Mouse (Mus musculus) cerebellum, adult 2 months (tissue): ENCODE data around the gene Sycp2. TPM values are rescaled to one million over a fixed set of nuclear protein-coding genes. Genes with fewer than 3 reads are reported as not detected.
A peak's percentile ranks its signal among the peaks of the same experiment; 100 is the strongest.
"Not testable (repeated sequence)": the region's sequence is repeated elsewhere in the genome, so short reads cannot be mapped to it uniquely, and the experiment has no call there.

Experiments used
- DNase-seq, 2 experiments: peaks; one replicate each; pipeline ENCODE4 v3.0.0; 2021
- H3K27ac ChIP-seq: fragments of 200-500 bp; 2 replicates; pipeline ENCODE4 v1.5.1; 2012; ENCODE audit warnings: low read length, control low read depth, inconsistent platforms; ENCODE audit not compliant: insufficient read depth
- H3K27me3 ChIP-seq: fragments of 200-500 bp; 2 replicates; pipeline ENCODE4 v1.6.1; 2012; ENCODE audit warnings: inconsistent platforms, mild to moderate bottlenecking, low read length, moderate library complexity; ENCODE audit not compliant: control insufficient read depth, insufficient read depth
- H3K4me1 ChIP-seq: fragments of 200-500 bp; 2 replicates; pipeline ENCODE4 v1.6.1; 2011; ENCODE audit warnings: low read length; ENCODE audit not compliant: control insufficient read depth, insufficient read depth
- H3K4me3 ChIP-seq: fragments of 200-500 bp; replicated peaks from 2 replicates; pipeline ENCODE3; 2011; ENCODE audit warnings: mild to moderate bottlenecking, low read depth, low read length, control low read depth; ENCODE audit not compliant: insufficient read depth
- CTCF ChIP-seq: fragments of 200-500 bp; IDR thresholded peaks from 2 replicates; pipeline ENCODE4 v1.5.1; 2011; ENCODE audit warnings: low read depth, mild to moderate bottlenecking, control low read depth, low read length, moderate library complexity, borderline replicate concordance; ENCODE audit not compliant: insufficient read depth
- POLR2A ChIP-seq: fragments of 200-500 bp; IDR thresholded peaks from 2 replicates; pipeline ENCODE4 v1.6.1; 2011; ENCODE audit warnings: low read length, control low read depth, borderline replicate concordance; ENCODE audit not compliant: insufficient read depth
- WGBS: fragments of 180-500 bp; shearing (Covaris S2); methylation state at CpG from one replicate; pipeline ENCODE4 v1.1.7; 2018; 5-methylcytosine and 5-hydroxymethylcytosine counted together
- polyA plus RNA-seq: library from polyadenylated mRNA; depleted of rRNA; stranded (reverse); fragments of >200 nt; gene quantifications from 2 replicates; pipeline ENCODE4 v1.2.3, GENCODE M21; 2012

The Sycp2 gene
- polyA plus RNA-seq, 1 experiment: 0.34 TPM

GRCm38 (mm10) chr2:178412598-178412997 is 5.1 kb upstream of the Sycp2 start:
- no peak overlapping the region for H3K4me3 ChIP-seq
- 40% methylated on average over 6 of the region's 6 CpGs for WGBS
- H3K27ac ChIP-seq: no peak overlapping the region; the same call in 1 of the 2 replicates
- DNase-seq: peak in 1 of 2 experiments; percentile 18
- no peaks in the 10 kb centered on the region for H3K27me3 ChIP-seq
- peaks cover 6% of the 10 kb centered on the region for H3K4me1 ChIP-seq
- TF ChIP-seq POLR2A: no peak
- TF ChIP-seq CTCF: no peak

GRCm38 (mm10) chr2:178410286-178410685 is 2.8 kb upstream of the Sycp2 start:
- no peak for DNase-seq
- no peak overlapping the region for H3K27ac ChIP-seq
- no peak overlapping the region for H3K4me3 ChIP-seq
- peaks cover 5% of the 10 kb centered on the region for H3K4me1 ChIP-seq
- no peaks in the 10 kb centered on the region for H3K27me3 ChIP-seq
- WGBS: 63% methylated on average over 6 of the region's 6 CpGs
- no peak for TF ChIP-seq POLR2A
- TF ChIP-seq CTCF: no peak

- H3K27me3 ChIP-seq: no peaks in the 10 kb centered on the region
- no peak overlapping the region for H3K4me3 ChIP-seq
- WGBS: 71% methylated on average over 1 of the region's 1 CpGs
- H3K4me1 ChIP-seq: peaks cover 3% of the 10 kb centered on the region; the same call in 1 of the 2 replicates
- DNase-seq: no peak
- H3K27ac ChIP-seq: no peak overlapping the region
- TF ChIP-seq CTCF: no peak
- TF ChIP-seq POLR2A: no peak
Observed at GRCm38 (mm10) chr2:178409024-178409423, 1.5 kb upstream of the Sycp2 start.

DNA sequence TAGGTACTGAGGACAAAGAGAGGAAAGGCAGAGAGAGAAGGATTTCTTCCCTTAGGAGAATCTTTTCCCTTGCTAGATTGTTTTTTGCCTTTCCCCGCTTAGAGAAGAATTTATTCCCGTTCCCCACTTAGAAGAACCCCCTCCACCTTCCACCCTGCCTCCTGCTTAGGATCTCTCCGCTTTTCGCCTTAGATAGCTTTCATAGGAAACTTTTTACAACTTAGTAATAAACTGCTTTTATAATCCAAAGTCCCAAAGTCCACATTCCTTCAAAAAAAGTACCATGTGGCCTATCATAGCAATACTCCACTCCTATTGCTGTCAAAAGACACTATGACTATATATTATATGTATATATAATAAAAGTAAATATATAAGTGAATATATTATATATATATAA is 64.9 kb downstream of the Sycp2 start:
- DNase-seq: no peak
- TF ChIP-seq POLR2A: no peak
- TF ChIP-seq CTCF: no peak

DNA sequence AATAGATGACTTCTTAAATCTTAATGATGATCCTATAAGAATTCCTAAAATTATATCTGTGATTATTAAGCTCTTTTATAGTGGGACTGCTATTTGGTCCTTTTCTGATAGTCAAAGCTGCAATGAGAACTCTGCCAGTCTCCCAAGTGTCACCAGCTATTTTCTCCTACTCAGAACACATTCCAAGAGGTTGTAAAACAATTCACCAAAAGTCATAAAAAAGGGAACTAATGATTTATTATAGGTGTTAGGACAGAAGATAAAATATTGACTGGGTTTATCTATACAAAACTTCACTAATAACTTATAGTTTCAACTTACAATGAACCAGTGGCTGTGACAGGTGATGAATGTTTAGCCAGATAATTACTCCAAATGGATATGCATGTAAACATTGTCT is 65.4 kb downstream of the Sycp2 start:
- not testable (repeated sequence) for H3K27me3 ChIP-seq, H3K27ac ChIP-seq, H3K4me1 ChIP-seq, H3K4me3 ChIP-seq, DNase-seq

More for the DNA sequence above, 64.9 kb downstream of the Sycp2 start:
- Histone ChIP-seq H3K4me1 (no peaks in the 10 kb centered on the region), H3K4me3 (no peak overlapping the region), H3K27me3 (no peaks in the 10 kb centered on the region), H3K27ac (no peak overlapping the region)
- 84% methylated on average over 4 of the region's 4 CpGs for WGBS

DNA sequence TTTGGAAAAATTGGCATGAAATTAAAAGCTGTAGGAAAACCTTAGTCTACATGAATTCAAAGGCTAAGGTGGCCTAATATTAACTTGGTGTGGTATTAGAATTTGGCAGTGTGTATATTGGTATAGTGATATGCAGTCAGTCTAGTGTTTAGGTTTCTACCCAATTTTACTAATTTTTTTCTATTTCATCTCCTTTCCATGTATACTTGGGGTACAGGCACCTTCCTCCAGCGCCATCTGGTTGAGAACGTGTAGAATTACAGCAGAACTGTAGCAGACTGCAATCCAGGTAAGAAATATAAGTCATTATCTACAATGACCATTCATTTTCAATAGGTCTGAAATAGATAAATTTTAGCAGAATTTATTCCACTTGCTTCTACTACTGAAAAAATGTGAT is 68.4 kb downstream of the Sycp2 start:
- DNase-seq: no peak
- Histone ChIP-seq H3K27ac (no peak overlapping the region), H3K4me1 (no peaks in the 10 kb centered on the region), H3K4me3 (no peak overlapping the region), H3K27me3 (no peaks in the 10 kb centered on the region)
- 6% methylated on average over 2 of the region's 2 CpGs for WGBS
- TF ChIP-seq POLR2A (no peak), CTCF (peak; percentile 55; the same call in 1 of the 2 replicates)

DNA sequence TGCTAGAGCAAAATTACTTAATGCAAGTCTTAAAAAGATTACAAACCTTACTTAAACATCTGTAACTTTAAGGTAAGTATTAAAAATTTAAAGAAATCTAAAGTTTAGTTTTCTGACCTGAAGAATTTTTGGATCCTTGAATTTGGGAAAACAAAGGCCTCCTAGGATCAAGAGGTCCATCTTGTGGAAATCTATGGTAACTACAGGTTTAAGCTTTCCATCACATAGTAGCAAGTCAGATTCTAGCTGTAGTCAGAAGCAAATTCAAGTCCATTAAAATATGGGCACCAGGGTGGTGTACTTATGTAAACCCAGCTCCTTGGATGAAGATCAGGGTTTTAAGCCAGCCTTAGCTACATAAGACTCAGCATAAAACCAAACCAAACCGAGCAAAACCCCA is 69.6 kb downstream of the Sycp2 start:
- no peak for DNase-seq
- H3K27me3 ChIP-seq: no peaks in the 10 kb centered on the region
- WGBS: 44% methylated on average over 1 of the region's 1 CpGs
- TF ChIP-seq CTCF (peak; percentile 31; the same call in 1 of the 2 replicates), POLR2A (no peak)
- H3K4me1 ChIP-seq: no peaks in the 10 kb centered on the region
- H3K4me3 ChIP-seq: no peak overlapping the region
- no peak overlapping the region for H3K27ac ChIP-seq

GRCm38 (mm10) chr2:178329986-178330385 is 77.5 kb downstream of the Sycp2 start:
- H3K4me3 ChIP-seq: no peak overlapping the region
- peaks cover 22% of the 10 kb centered on the region for H3K4me1 ChIP-seq
- WGBS: 21% methylated on average over 1 of the region's 1 CpGs
- DNase-seq: no peak
- no peaks in the 10 kb centered on the region for H3K27me3 ChIP-seq
- no peak overlapping the region for H3K27ac ChIP-seq
- TF ChIP-seq CTCF: no peak
